Mouse (Mus musculus) bone marrow macrophage, adult 2 months (primary cell): Measurements from ENCODE around the gene Slain1.

Experiments
- CTCF ChIP-seq: IDR thresholded peaks from 2 replicates; pipeline ENCODE4 v1.5.1; 2012; ENCODE audit warnings: low read depth, mild to moderate bottlenecking, low read length, moderate library complexity
- POLR2A ChIP-seq: IDR thresholded peaks from 2 replicates; pipeline ENCODE4 v1.6.1; 2012; ENCODE audit warnings: mild to moderate bottlenecking, low read depth, low read length, borderline replicate concordance

DNA sequence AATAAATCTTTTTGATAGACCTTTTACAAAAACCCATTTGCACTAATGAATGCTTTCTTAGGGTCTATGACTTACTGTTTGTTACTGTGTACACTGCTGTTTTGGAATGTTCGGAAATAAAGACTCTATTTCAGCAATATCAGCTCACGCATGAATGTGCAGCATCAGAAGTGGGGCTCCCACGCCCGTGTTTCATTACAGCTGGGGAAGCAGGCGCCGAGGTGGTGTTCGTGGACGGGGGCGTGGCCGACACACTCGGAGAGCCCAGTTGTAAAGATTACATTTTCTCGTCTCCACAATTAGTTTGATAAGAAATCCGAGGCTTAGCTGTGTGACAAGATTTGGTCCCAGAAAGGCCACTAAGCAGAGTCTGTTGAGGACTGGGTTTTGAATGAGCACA, 54.7 kb downstream of the Slain1 start:
- TF ChIP-seq CTCF (no peak), POLR2A (no peak)
